Mouse (Mus musculus): Measurements from ENCODE around the gene Car5a. TPM values are rescaled to one million over a fixed set of nuclear protein-coding genes. Genes with fewer than 3 reads are reported as not detected.
A peak's percentile ranks its signal among the peaks of the same experiment; 100 is the strongest.

Gene Car5a
- total RNA-seq, 1 experiment = 0.18 TPM

DNA sequence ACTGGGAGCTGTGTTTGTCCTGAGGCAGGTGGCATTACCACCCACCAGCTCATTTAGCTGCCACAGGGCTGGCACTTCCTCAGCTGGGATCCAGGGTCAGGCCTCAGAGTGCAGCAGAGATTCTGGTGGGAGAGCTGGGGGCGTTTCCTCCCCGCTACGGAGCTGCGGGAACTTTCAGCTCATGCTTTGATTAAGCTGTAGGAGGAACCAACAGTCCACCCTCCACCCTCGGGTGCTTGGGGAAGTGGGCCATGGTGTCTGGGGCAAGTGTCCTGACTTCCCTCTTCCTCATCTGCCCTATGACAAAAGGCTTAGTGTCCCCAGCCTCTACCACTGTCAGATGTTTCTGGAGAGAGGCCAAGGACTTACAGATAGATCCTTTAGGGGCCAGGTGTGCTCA lies 67.5 kb downstream of the Car5a start:
- no peak for DNase-seq (ENCODE audit: low read depth, low spot score)
- no peak overlapping the region for H3K4me3 ChIP-seq (ENCODE audit: insufficient read depth in 1 of 2, low read depth in 1 of 2, low read length in 2 of 2, poor library complexity in 1 of 2, severe bottlenecking in 1 of 2)
- peaks cover 11 to 34% of the 10 kb centered on the region in 2 experiments for H3K4me1 ChIP-seq (ENCODE audit: control insufficient read depth in 2 of 2, insufficient read depth in 2 of 2, low read length in 2 of 2, poor library complexity in 1 of 2)
- in situ Hi-C loops (cut with MboI; ENCODE audit: low sequenced_read_pairs in 2 of 2, unreplicated experiment in 2 of 2) = no loop called here
- peaks cover 10% of the 10 kb centered on the region for H3K36me3 ChIP-seq (ENCODE audit: control insufficient read depth, insufficient read depth, low read length, poor library complexity, severe bottlenecking)
- no peak for TF ChIP-seq HCFC1 (IDR thresholded peaks at IDR 0.05; ENCODE audit: borderline replicate concordance, insufficient read depth, low read length)
- TF ChIP-seq CHD2 (IDR thresholded peaks at IDR 0.05; ENCODE audit: low read depth, low read length) = no peak
- TF ChIP-seq MAFK (IDR thresholded peaks at IDR 0.05; ENCODE audit: insufficient read depth, low read depth, low read length) = no peak
- TF ChIP-seq ZC3H11A (IDR thresholded peaks at IDR 0.05; ENCODE audit: borderline replicate concordance, low read depth, low read length) = no peak
- no peak for TF ChIP-seq ZNF384 (IDR thresholded peaks at IDR 0.05; ENCODE audit: low read depth, low read length)
- no peak overlapping the region for H3K9ac ChIP-seq (ENCODE audit: insufficient read depth, low read depth, low read length, poor library complexity, severe bottlenecking)
- H3K27ac ChIP-seq (ENCODE audit: insufficient read depth, low read depth, low read length, poor library complexity, severe bottlenecking) = no peak overlapping the region
- no peaks in the 10 kb centered on the region for H3K9me3 ChIP-seq (ENCODE audit: control insufficient read depth, insufficient read depth, low read depth, low read length)

DNA sequence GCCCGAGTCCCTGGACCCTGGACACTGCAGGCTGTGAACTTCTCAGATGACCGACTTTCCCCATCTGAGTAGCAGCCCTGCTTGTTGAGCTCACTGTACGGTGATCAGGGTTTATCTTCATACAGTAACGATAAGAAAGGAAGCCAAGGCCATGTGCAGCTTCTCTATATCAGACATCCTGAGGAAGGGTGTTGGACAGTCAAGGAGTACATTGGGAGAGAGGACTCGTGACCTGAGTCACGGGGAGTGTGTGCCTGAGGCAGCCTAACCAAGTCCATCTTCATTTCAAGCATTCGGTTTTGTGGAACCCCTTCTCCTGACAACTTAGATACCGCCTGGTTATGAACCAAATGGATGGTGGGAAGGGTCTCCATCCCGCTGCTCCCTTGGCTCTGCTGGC lies 69.2 kb downstream of the Car5a start:
- DNase-seq (ENCODE audit: low read depth, low spot score) = no peak
- TF ChIP-seq CHD2 (IDR thresholded peaks at IDR 0.05; ENCODE audit: low read depth, low read length) = no peak
- TF ChIP-seq ZNF384 (IDR thresholded peaks at IDR 0.05; ENCODE audit: low read depth, low read length) = no peak
- TF ChIP-seq HCFC1 (IDR thresholded peaks at IDR 0.05; ENCODE audit: borderline replicate concordance, insufficient read depth, low read length) = no peak
- no peak for TF ChIP-seq ZC3H11A (IDR thresholded peaks at IDR 0.05; ENCODE audit: borderline replicate concordance, low read depth, low read length)
- no peak for TF ChIP-seq MAFK (IDR thresholded peaks at IDR 0.05; ENCODE audit: insufficient read depth, low read depth, low read length)
- no peak overlapping the region for H3K4me3 ChIP-seq (ENCODE audit: insufficient read depth in 1 of 2, low read depth in 1 of 2, low read length in 2 of 2, poor library complexity in 1 of 2, severe bottlenecking in 1 of 2)
- H3K27ac ChIP-seq (ENCODE audit: insufficient read depth, low read depth, low read length, poor library complexity, severe bottlenecking) = no peak overlapping the region
- no peaks in the 10 kb centered on the region; the same call in 1 of the 2 replicates for H3K36me3 ChIP-seq (ENCODE audit: control insufficient read depth, insufficient read depth, low read length, poor library complexity, severe bottlenecking)
- peaks cover 10 to 23% of the 10 kb centered on the region in 2 experiments; a peak in 3 of 4 replicates for H3K4me1 ChIP-seq (ENCODE audit: control insufficient read depth in 2 of 2, insufficient read depth in 2 of 2, low read length in 2 of 2, poor library complexity in 1 of 2)
- H3K9ac ChIP-seq (ENCODE audit: insufficient read depth, low read depth, low read length, poor library complexity, severe bottlenecking) = no peak overlapping the region
- in situ Hi-C loops (cut with MboI; ENCODE audit: low sequenced_read_pairs in 2 of 2, unreplicated experiment in 2 of 2) = no loop called here
- H3K9me3 ChIP-seq (ENCODE audit: control insufficient read depth, insufficient read depth, low read depth, low read length) = no peaks in the 10 kb centered on the region

DNA sequence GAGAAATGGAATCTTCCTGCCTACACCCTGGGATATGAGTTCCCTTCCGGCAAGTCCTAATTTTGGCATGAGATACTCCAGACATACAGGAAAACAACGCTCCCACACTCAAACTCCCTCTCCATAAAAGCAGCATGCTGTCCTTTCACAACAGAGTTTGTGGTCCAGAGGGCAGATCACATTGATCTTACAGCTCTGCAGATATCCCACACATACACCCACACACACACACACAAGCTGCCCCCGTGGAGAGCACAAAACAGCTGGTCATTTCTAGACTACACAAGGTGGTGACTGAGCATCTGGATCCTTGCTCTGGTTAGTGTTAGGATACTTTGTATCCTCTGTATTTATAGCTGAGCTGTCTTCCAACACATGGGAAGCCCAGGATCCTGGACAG lies 69.7 kb downstream of the Car5a start:
- Histone ChIP-seq H3K4me3 (ENCODE audit: insufficient read depth in 1 of 2, low read depth in 1 of 2, low read length in 2 of 2, poor library complexity in 1 of 2, severe bottlenecking in 1 of 2) (no peak overlapping the region), H3K9ac (ENCODE audit: insufficient read depth, low read depth, low read length, poor library complexity, severe bottlenecking) (no peak overlapping the region), H3K4me1 (ENCODE audit: control insufficient read depth in 2 of 2, insufficient read depth in 2 of 2, low read length in 2 of 2, poor library complexity in 1 of 2) (peaks cover 8 to 22% of the 10 kb centered on the region in 2 experiments; a peak in 3 of 4 replicates), H3K27ac (ENCODE audit: insufficient read depth, low read depth, low read length, poor library complexity, severe bottlenecking) (no peak overlapping the region), H3K9me3 (ENCODE audit: control insufficient read depth, insufficient read depth, low read depth, low read length) (no peaks in the 10 kb centered on the region), H3K36me3 (ENCODE audit: control insufficient read depth, insufficient read depth, low read length, poor library complexity, severe bottlenecking) (no peaks in the 10 kb centered on the region; the same call in 1 of the 2 replicates)
- DNase-seq (ENCODE audit: low read depth, low spot score) = no peak
- TF ChIP-seq CHD2 (IDR thresholded peaks at IDR 0.05; ENCODE audit: low read depth, low read length) (no peak), ZC3H11A (IDR thresholded peaks at IDR 0.05; ENCODE audit: borderline replicate concordance, low read depth, low read length) (no peak), ZNF384 (IDR thresholded peaks at IDR 0.05; ENCODE audit: low read depth, low read length) (no peak), HCFC1 (IDR thresholded peaks at IDR 0.05; ENCODE audit: borderline replicate concordance, insufficient read depth, low read length) (no peak), MAFK (IDR thresholded peaks at IDR 0.05; ENCODE audit: insufficient read depth, low read depth, low read length) (no peak)
- in situ Hi-C loops (cut with MboI; ENCODE audit: low sequenced_read_pairs in 2 of 2, unreplicated experiment in 2 of 2) = no loop called here

DNA sequence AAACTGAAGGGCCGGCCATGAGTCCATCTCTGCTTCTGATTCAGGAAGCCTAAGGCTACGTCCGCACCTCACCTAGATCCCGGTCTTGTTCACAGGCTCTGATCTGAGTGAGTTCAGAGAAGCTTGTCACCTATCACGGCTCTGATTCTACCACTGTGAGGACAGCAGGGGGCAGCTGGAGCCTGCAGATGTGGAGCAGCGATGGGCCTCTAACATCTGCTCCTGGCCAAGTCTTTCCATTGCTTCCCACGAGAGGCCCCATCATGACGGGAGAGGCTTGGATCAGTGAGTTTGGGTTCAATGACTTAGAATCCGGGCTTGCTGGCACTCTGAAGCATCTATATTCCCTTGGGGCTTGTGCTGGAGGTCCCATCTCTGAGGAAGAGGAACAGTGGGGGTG lies 70.7 kb downstream of the Car5a start:
- no peak for DNase-seq (ENCODE audit: low read depth, low spot score)
- Histone ChIP-seq H3K4me1 (ENCODE audit: control insufficient read depth in 2 of 2, insufficient read depth in 2 of 2, low read length in 2 of 2, poor library complexity in 1 of 2) (peaks cover 8 to 16% of the 10 kb centered on the region in 2 experiments; a peak in 3 of 4 replicates), H3K4me3 (ENCODE audit: insufficient read depth in 1 of 2, low read depth in 1 of 2, low read length in 2 of 2, poor library complexity in 1 of 2, severe bottlenecking in 1 of 2) (no peak overlapping the region), H3K27ac (ENCODE audit: insufficient read depth, low read depth, low read length, poor library complexity, severe bottlenecking) (no peak overlapping the region), H3K36me3 (ENCODE audit: control insufficient read depth, insufficient read depth, low read length, poor library complexity, severe bottlenecking) (no peaks in the 10 kb centered on the region), H3K9me3 (ENCODE audit: control insufficient read depth, insufficient read depth, low read depth, low read length) (no peaks in the 10 kb centered on the region), H3K9ac (ENCODE audit: insufficient read depth, low read depth, low read length, poor library complexity, severe bottlenecking) (no peak overlapping the region)
- in situ Hi-C loops (cut with MboI; ENCODE audit: low sequenced_read_pairs in 2 of 2, unreplicated experiment in 2 of 2) = no loop called here
- no peak for TF ChIP-seq ZNF384 (IDR thresholded peaks at IDR 0.05; ENCODE audit: low read depth, low read length)
- no peak for TF ChIP-seq HCFC1 (IDR thresholded peaks at IDR 0.05; ENCODE audit: borderline replicate concordance, insufficient read depth, low read length)
- 0 out of 2 replicates have a peak, but pooled peaks have one; percentile 20 for TF ChIP-seq ZC3H11A (IDR thresholded peaks at IDR 0.05; ENCODE audit: borderline replicate concordance, low read depth, low read length)
- no peak for TF ChIP-seq MAFK (IDR thresholded peaks at IDR 0.05; ENCODE audit: insufficient read depth, low read depth, low read length)
- TF ChIP-seq CHD2 (IDR thresholded peaks at IDR 0.05; ENCODE audit: low read depth, low read length) = no peak
